Mouse (Mus musculus): Measurements from ENCODE around the gene Jph4.

Jph4 gene

DNA sequence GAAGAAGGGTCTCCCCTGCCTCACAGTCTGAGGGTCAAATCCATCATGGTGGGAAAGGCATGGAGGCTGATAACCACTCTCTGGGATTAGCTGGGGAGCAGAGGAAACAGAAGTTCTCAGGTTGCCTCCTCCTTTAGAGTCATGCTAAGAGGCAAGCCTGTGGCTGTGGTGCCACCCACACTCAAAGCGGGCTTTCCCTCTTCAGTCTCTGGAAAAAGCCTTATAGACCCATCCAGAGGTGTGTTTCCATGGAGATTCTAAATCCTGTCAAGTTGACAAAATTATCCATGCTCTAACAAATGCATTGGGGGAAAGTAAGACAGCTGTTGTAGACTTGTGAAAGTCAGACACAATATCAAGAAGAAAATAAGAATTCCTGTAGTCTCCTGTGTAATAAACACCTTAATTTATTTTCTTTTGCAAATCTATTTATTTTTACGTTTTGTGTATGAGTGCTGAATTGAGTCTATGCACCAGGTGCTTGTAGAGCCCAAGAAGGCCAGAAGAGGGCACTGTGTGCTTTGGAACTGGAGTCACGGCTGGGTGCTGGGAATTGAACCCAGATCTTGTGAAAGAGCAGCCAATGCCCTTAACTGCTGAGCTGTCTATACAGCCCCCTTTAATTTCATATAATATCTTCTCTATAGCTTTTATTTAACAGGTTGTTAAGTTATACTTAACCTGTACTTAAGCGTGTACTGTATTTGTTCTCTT lies 2.8 kb upstream of the Jph4 start:
- in situ Hi-C loops (cut with MboI; ENCODE audit: low sequenced_read_pairs), result no loop called here

DNA sequence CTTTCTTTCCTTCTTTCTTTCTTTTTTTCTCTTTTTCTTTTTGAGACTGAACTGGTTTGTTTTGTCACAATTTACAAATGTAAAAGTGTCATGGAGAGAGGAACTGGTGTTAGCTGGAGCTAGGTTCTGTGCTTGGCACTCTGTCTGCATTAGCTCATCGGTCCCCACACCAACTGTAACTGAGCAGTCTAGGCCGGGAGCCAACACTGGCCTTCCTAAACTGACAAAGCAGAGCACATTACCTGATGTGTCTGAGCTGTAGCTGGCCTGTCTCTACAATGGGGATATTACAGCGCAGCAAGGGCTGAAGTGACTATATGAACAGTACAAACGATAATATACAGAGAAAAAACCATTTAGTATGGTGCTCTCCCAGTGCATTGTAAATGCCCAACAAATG lies 2.1 kb upstream of the Jph4 start:
- in situ Hi-C loops (cut with MboI; ENCODE audit: low sequenced_read_pairs), result no loop called here

DNA sequence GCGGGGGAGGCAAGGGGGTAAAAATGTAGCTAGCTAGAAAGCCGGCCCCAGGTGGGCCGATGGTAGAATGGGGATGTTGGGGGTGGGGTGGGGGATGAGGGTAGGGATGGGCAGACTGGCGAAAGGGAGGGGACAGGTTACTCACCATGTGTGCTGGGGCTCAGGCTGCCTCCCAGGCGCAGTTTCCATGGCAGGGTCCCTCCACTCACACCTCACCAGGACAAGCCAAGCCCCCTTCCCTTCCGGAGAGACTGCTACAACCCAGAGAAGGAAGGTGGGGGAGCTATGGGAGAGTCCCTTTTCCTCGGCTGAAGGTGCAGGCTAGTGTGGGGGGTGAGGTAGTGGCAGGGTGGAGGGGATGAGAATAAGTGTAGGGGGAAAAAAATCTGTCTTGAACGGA lies 889 bp downstream of the Jph4 start:
- in situ Hi-C loops (cut with MboI; ENCODE audit: low sequenced_read_pairs), result no loop called here

GRCm38 (mm10) chr14:55114759-55115701 lies 1.7 kb downstream of the Jph4 start:
- in situ Hi-C loops (cut with MboI; ENCODE audit: low sequenced_read_pairs), result no loop called here

DNA sequence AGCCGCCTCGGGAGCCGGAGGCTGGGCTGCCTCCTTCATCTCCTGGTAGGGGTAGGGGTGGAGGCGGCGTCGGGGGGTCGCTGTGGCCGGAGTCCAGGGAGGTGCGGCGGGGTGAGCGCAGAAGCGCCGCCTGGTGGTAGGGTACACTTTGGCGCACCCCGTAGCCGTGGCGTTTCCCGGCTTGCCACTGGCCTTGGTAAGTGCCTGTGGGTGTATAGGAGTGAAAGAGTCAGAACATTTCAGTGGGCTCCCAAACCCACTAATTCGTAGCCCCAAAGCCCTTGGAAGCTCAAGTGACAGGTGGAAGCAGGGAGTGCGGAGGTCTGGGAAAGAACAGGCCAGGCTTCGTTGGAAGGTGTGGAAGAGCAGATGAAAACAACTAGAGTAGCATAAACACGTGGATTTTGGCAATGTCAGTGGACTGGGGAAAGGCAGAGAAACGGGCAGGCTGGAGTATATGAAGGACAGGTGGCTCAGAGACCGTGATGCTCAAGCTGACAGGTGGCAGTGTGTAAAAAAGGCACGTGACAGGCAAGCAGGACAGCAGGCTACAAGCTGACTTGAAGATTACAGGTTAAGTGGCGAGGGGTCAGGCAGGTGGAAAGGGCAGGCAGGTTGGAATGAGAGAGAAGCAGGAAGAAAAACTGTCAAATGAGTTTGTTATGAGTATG lies 2.6 kb downstream of the Jph4 start:
- in situ Hi-C loops (cut with MboI; ENCODE audit: low sequenced_read_pairs), result no loop called here

- in situ Hi-C loops (cut with MboI; ENCODE audit: low sequenced_read_pairs), result no loop called here
Observed at GRCm38 (mm10) chr14:55113351-55113974, 3.3 kb downstream of the Jph4 start.

DNA sequence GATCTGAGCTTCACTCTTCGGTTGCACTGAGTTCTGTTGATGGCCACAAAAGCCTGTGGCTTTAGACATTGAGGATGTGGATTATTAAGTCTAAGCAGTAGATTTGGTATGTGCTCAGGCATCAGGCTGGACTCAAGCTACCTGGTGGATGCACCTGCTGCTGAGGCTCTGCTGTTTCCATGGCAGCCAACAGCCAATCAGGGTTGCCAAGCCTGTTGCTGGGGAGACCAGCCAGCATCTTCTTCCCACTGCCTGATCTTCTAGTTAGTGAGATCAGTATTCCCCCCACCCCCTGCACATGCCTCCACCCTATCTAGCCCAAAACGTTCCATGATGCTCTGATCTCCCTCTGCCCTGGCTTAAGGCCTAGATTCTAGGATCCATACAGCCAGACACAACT lies 5.0 kb downstream of the Jph4 start:
- in situ Hi-C loops (cut with MboI; ENCODE audit: low sequenced_read_pairs), result no loop called here

GRCm38 (mm10) chr14:55110076-55110475 lies 6.7 kb downstream of the Jph4 start:
- in situ Hi-C loops (cut with MboI; ENCODE audit: low sequenced_read_pairs), result no loop called here

DNA sequence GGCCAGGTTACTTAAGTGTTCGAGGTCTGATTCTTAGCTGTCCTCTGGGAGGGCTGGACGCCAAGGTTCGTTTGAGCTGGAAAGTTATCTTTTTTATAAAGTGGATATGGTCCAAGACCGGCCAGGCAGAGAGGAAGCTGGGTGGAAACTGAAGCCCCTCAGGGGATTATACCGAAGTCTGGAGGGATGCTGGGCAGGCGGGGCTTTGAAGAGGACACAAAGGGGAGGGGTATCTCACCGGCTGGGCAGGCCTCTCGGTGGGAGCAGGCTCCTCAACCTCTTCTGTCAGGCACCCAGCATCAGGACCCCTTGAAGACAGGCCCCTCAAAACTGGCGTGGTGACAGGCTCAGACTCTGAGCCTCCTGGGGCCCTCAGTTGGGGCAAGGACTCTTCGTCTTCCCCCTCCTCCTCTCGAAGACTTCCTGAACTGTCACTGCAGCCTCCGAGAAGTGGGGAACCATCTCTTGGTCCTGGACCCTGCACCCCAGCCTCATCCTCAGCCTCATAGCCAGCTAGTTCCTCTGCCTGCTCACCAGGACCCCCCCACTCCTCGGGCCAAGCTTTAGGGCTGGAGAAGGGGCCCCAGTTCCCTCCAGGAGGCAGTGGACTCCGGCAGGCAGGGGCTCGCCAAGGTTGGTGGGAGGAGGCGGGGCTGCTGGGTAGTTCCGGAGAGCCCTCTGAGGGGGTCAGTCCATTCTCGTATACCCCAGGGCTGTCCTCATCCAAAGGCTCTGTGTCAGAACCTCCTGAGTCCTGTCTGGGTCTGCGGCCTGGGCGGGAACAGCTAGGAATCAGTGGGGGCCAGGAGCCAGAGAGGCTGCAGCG lies 7.5 kb downstream of the Jph4 start:
- in situ Hi-C loops (cut with MboI; ENCODE audit: low sequenced_read_pairs), result no loop called here

- in situ Hi-C loops (cut with MboI; ENCODE audit: low sequenced_read_pairs), result no loop called here
Observed at GRCm38 (mm10) chr14:55108202-55108870, 8.4 kb downstream of the Jph4 start.

DNA sequence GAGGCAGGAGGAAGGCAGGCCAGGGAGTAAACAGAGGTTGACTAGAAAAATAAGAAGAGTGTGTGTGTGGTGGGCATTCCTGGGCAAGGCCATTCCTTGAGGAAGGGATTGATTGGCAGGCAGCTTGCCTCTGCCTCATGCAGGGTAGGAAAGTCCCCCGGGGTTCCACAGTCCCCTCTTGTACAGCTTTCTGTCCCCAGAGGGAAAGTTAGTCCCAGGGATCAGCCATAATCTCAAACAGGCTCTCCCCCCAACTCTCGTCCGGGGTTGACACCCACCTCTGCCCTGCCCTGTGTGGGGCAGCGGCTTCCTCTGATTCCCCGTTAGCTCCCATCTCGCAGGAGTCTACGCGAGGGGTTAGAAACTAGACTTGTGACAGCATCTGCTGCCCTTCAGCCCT lies 9.7 kb downstream of the Jph4 start:
- in situ Hi-C loops (cut with MboI; ENCODE audit: low sequenced_read_pairs), result no loop called here

GRCm38 (mm10) chr14:55105836-55106809 lies 10.6 kb downstream of the Jph4 start, which contains the start of gene Ap1g2:
Gene Ap1g2, minus strand, starts transcription at chr14:55106593.
- in situ Hi-C loops (cut with MboI; ENCODE audit: low sequenced_read_pairs), result no loop called here

DNA sequence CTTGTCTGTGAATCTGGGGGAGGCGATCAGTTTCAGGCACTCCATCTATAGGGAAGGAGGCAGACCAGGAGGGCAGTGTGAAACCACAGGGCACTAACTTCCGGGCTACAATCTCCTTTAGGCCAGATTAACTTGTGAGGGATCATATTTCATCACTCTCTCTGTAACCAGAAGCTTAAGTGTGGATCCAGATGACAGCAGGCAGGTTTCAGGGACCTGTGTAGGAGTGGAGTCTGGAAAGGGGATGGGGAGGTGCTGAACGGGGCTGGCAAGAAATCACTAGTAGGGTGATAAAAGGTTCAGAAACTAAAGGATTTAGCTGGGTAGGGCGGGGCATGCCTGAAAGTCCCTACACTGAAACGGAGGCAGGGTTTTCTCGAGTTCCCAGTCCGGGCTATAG lies 11.3 kb downstream of the Jph4 start:
- in situ Hi-C loops (cut with MboI; ENCODE audit: low sequenced_read_pairs), result no loop called here

DNA sequence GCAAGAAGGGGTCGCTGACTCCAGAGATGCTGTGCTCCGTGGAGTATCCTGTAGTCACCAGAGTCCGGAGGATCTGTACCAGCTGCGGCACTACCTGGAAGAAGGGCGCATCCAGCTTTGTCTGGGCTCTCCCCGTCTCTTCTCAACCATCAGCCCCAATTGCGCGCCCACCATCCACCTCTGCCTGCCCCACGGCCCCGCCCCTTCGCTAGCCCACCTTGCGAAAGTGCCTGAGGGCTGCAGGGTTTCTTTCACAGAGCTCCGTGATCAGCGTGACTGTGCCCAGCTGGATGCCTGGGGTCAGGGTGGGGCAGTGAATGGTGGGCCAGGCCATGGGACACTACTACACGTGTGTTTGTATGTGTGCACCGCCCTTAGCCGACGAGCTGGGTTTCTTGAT lies 12.4 kb downstream of the Jph4 start:
- in situ Hi-C loops (cut with MboI; ENCODE audit: low sequenced_read_pairs), result no loop called here

DNA sequence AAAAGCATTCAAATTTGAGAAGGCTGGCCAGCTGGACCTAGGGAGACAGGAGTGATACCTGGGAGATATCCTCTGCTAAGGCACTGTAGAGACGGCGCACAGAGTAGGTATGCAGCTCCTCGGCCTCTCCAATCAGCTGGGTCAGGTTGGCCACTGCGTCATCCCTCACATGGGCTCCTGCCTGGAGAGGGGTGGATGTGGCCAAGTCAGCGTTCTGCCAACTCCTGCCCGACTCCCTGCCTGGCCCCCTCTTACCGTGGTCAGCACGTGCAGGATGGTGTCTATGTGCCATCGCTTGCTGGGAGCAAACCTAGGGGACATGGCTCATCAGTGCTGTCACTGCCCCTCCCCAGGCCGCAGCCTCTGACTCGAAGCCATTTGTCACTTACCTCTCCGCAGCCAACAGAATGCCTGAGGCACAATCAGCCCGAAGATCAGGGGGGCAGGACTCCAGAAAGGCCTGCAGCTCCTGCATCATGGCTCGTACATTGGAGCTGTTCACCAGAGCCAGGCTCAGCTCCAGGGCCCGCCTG lies 14.4 kb downstream of the Jph4 start:
- in situ Hi-C loops (cut with MboI; ENCODE audit: low sequenced_read_pairs), result no loop called here

DNA sequence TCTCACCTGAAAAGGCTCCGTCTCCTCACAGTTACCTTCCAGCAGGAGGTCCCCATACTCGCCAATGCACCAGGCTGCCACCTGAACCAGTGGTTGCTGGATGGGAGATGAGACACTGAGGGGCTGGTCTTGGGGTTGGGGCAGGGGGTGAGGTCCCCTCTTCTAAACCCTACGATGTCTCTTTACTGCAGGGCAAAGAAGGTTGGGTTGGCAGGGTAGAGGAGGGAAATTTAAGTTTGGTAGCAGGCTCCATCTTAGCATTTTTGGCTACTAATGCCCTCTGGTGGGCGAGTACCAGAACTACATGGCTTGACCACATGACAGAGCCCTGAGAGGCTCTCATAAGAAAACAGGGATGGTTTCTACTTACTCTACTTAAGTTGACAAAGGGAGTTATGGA lies 15.1 kb downstream of the Jph4 start:
- in situ Hi-C loops (cut with MboI; ENCODE audit: low sequenced_read_pairs), result no loop called here

DNA sequence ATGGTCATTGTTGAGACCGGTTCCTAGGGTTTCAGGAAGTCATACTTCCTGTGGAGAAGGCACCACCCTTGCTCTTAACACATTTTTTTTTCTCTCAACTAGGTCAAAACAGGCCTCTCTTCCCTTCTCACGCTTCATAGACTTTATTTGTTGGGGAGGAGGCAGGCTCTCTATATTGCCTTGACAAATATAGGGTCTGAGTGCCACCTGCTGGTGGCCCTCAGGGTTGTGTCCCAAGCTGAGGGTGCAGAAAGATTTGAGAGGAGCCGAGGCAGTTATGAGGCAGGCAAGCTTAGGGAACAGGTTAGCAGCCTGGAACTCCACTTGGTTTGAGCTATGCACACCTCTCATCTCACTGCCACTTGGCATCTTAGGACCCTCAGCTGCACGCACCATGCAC lies 18.7 kb downstream of the Jph4 start:
- in situ Hi-C loops (cut with MboI; ENCODE audit: low sequenced_read_pairs), result no loop called here

- in situ Hi-C loops (cut with MboI; ENCODE audit: low sequenced_read_pairs), result no loop called here
Observed at GRCm38 (mm10) chr14:55097646-55098045, 19.1 kb downstream of the Jph4 start.

Data from CH12F3 (cell line).